Mouse (Mus musculus): ENCODE data around the gene Bmi1. TPM values are rescaled to one million over a fixed set of nuclear protein-coding genes. Genes with fewer than 3 reads are reported as not detected.

Gene Bmi1
- polyA plus RNA-seq, 1 experiment: 15.6 TPM

GRCm38 (mm10) chr2:18677631-18678471, 1.0 kb downstream of the Bmi1 start:
- Histone ChIP-seq H3K36me3 (ENCODE audit: control insufficient read depth, insufficient read depth) (peaks cover 8% of the 10 kb centered on the region), H3K4me3 (peak overlapping the region; percentile 60), H3ac (ENCODE audit: control insufficient read depth, insufficient read length) (peak overlapping the region; percentile 62), H3K4me2 (ENCODE audit: low read depth) (peak overlapping the region; percentile 85), H3K27me3 (ENCODE audit: control insufficient read depth, insufficient read depth, insufficient read length) (no peaks in the 10 kb centered on the region), H3K79me2 (ENCODE audit: control insufficient read depth, insufficient read depth) (peaks cover 41% of the 10 kb centered on the region)
- TF ChIP-seq MYOG (IDR thresholded peaks at IDR 0.05; ENCODE audit: control insufficient read depth in 1 of 3, insufficient read depth in 1 of 3, insufficient read length in 2 of 3, low read depth in 2 of 3) (no peak), REST (IDR thresholded peaks at IDR 0.05; ENCODE audit: insufficient read depth, insufficient read length) (no peak), POLR2A (IDR thresholded peaks at IDR 0.05; ENCODE audit: insufficient read length, low read depth) (peak; percentile 22)

GRCm38 (mm10) chr2:18679701-18680100, 2.9 kb downstream of the Bmi1 start:
- H3K4me3 ChIP-seq: no peak overlapping the region
- TF ChIP-seq REST (IDR thresholded peaks at IDR 0.05; ENCODE audit: insufficient read depth, insufficient read length) (no peak), CEBPB (IDR thresholded peaks at IDR 0.05; ENCODE audit: insufficient read depth, poor library complexity, severe bottlenecking) (no peak), POLR2AphosphoS2 (IDR thresholded peaks at IDR 0.05; ENCODE audit: insufficient read length, low read depth) (no peak)
- no peak overlapping the region for H3K4me2 ChIP-seq (ENCODE audit: low read depth)
- H3ac ChIP-seq (ENCODE audit: control insufficient read depth, insufficient read length): no peak overlapping the region
- peaks cover 27% of the 10 kb centered on the region for H3K36me3 ChIP-seq (ENCODE audit: control insufficient read depth, insufficient read depth)
- peaks cover 30% of the 10 kb centered on the region for H3K79me2 ChIP-seq (ENCODE audit: control insufficient read depth, insufficient read depth)
- no peaks in the 10 kb centered on the region for H3K27me3 ChIP-seq (ENCODE audit: control insufficient read depth, insufficient read depth, insufficient read length)

GRCm38 (mm10) chr2:18680501-18680900, 3.7 kb downstream of the Bmi1 start:
- Histone ChIP-seq H3K79me2 (ENCODE audit: control insufficient read depth, insufficient read depth) (peaks cover 30% of the 10 kb centered on the region), H3K36me3 (ENCODE audit: control insufficient read depth, insufficient read depth) (peaks cover 27% of the 10 kb centered on the region), H3ac (ENCODE audit: control insufficient read depth, insufficient read length) (no peak overlapping the region), H3K4me2 (ENCODE audit: low read depth) (peak overlapping the region; percentile 63), H3K27me3 (ENCODE audit: control insufficient read depth, insufficient read depth, insufficient read length) (no peaks in the 10 kb centered on the region), H3K4me3 (no peak overlapping the region)
- TF ChIP-seq TCF3 (IDR thresholded peaks at IDR 0.05; ENCODE audit: insufficient read length, low read depth) (no peak), MYOG (IDR thresholded peaks at IDR 0.05; ENCODE audit: control insufficient read depth in 1 of 3, insufficient read depth in 1 of 3, insufficient read length in 2 of 3, low read depth in 2 of 3) (no peak), E2F4 (IDR thresholded peaks at IDR 0.05; ENCODE audit: insufficient read depth) (no peak), CEBPB (IDR thresholded peaks at IDR 0.05; ENCODE audit: insufficient read depth, poor library complexity, severe bottlenecking) (no peak), MYOD1 (IDR thresholded peaks at IDR 0.05; ENCODE audit: control insufficient read depth in 1 of 3, insufficient read length in 2 of 3, low read depth in 2 of 3) (no peak), USF1 (IDR thresholded peaks at IDR 0.05; ENCODE audit: low read depth) (no peak), REST (IDR thresholded peaks at IDR 0.05; ENCODE audit: insufficient read depth, insufficient read length) (no peak), TCF12 (IDR thresholded peaks at IDR 0.05; ENCODE audit: insufficient read depth, poor library complexity, severe bottlenecking) (no peak)

GRCm38 (mm10) chr2:18680961-18681360, 4.1 kb downstream of the Bmi1 start:
- Histone ChIP-seq H3K36me3 (ENCODE audit: control insufficient read depth, insufficient read depth) (peaks cover 27% of the 10 kb centered on the region), H3K4me3 (no peak overlapping the region), H3K4me2 (ENCODE audit: low read depth) (peak overlapping the region; percentile 45), H3K27me3 (ENCODE audit: control insufficient read depth, insufficient read depth, insufficient read length) (no peaks in the 10 kb centered on the region), H3K79me2 (ENCODE audit: control insufficient read depth, insufficient read depth) (peaks cover 30% of the 10 kb centered on the region), H3ac (ENCODE audit: control insufficient read depth, insufficient read length) (no peak overlapping the region)
- no peak for TF ChIP-seq USF1 (IDR thresholded peaks at IDR 0.05; ENCODE audit: low read depth)
- TF ChIP-seq SRF (IDR thresholded peaks at IDR 0.05; ENCODE audit: control insufficient read depth, insufficient read length, low read depth): no peak
- no peak for TF ChIP-seq POLR2A (IDR thresholded peaks at IDR 0.05; ENCODE audit: insufficient read length, low read depth)
- TF ChIP-seq CEBPB (IDR thresholded peaks at IDR 0.05; ENCODE audit: insufficient read depth, poor library complexity, severe bottlenecking): no peak
- no peak for TF ChIP-seq E2F4 (IDR thresholded peaks at IDR 0.05; ENCODE audit: insufficient read depth)
- no peak for TF ChIP-seq MAX (IDR thresholded peaks at IDR 0.05; ENCODE audit: low read depth)
- TF ChIP-seq POLR2AphosphoS2 (IDR thresholded peaks at IDR 0.05; ENCODE audit: insufficient read length, low read depth): no peak
- no peak for TF ChIP-seq MYOG (IDR thresholded peaks at IDR 0.05; ENCODE audit: control insufficient read depth in 1 of 3, insufficient read depth in 1 of 3, insufficient read length in 2 of 3, low read depth in 2 of 3)
- TF ChIP-seq MYOD1 (IDR thresholded peaks at IDR 0.05; ENCODE audit: control insufficient read depth in 1 of 3, insufficient read length in 2 of 3, low read depth in 2 of 3): no peak

GRCm38 (mm10) chr2:18684062-18684461, 7.2 kb downstream of the Bmi1 start:
- Histone ChIP-seq H3K4me2 (ENCODE audit: low read depth) (no peak overlapping the region), H3ac (ENCODE audit: control insufficient read depth, insufficient read length) (no peak overlapping the region), H3K79me2 (ENCODE audit: control insufficient read depth, insufficient read depth) (peaks cover 17% of the 10 kb centered on the region), H3K4me3 (no peak overlapping the region), H3K27me3 (ENCODE audit: control insufficient read depth, insufficient read depth, insufficient read length) (no peaks in the 10 kb centered on the region), H3K36me3 (ENCODE audit: control insufficient read depth, insufficient read depth) (peaks cover 27% of the 10 kb centered on the region)
- no peak for TF ChIP-seq E2F4 (IDR thresholded peaks at IDR 0.05; ENCODE audit: insufficient read depth)
- TF ChIP-seq POLR2AphosphoS2 (IDR thresholded peaks at IDR 0.05; ENCODE audit: insufficient read length, low read depth): no peak
- no peak for TF ChIP-seq TCF3 (IDR thresholded peaks at IDR 0.05; ENCODE audit: insufficient read length, low read depth)
- TF ChIP-seq MYOG (IDR thresholded peaks at IDR 0.05; ENCODE audit: control insufficient read depth in 1 of 3, insufficient read depth in 1 of 3, insufficient read length in 2 of 3, low read depth in 2 of 3): no peak
- TF ChIP-seq USF1 (IDR thresholded peaks at IDR 0.05; ENCODE audit: low read depth): no peak
- TF ChIP-seq MAX (IDR thresholded peaks at IDR 0.05; ENCODE audit: low read depth): no peak
- TF ChIP-seq TCF12 (IDR thresholded peaks at IDR 0.05; ENCODE audit: insufficient read depth, poor library complexity, severe bottlenecking): no peak
- no peak for TF ChIP-seq POLR2A (IDR thresholded peaks at IDR 0.05; ENCODE audit: insufficient read length, low read depth)
- TF ChIP-seq CEBPB (IDR thresholded peaks at IDR 0.05; ENCODE audit: insufficient read depth, poor library complexity, severe bottlenecking): no peak
- no peak for TF ChIP-seq REST (IDR thresholded peaks at IDR 0.05; ENCODE audit: insufficient read depth, insufficient read length)
- TF ChIP-seq SRF (IDR thresholded peaks at IDR 0.05; ENCODE audit: control insufficient read depth, insufficient read length, low read depth): no peak
- TF ChIP-seq MYOD1 (IDR thresholded peaks at IDR 0.05; ENCODE audit: control insufficient read depth in 1 of 3, insufficient read length in 2 of 3, low read depth in 2 of 3): no peak

Data from myocyte (in vitro differentiated cells).